Mouse (Mus musculus): Measurements from ENCODE around the gene Txlng. TPM values are rescaled to one million over a fixed set of nuclear protein-coding genes. Genes with fewer than 3 reads are reported as not detected.

The Txlng gene
- total and polyA plus RNA-seq, 2 experiments from 2014 or later = 10.9 to 18.7 TPM

DNA sequence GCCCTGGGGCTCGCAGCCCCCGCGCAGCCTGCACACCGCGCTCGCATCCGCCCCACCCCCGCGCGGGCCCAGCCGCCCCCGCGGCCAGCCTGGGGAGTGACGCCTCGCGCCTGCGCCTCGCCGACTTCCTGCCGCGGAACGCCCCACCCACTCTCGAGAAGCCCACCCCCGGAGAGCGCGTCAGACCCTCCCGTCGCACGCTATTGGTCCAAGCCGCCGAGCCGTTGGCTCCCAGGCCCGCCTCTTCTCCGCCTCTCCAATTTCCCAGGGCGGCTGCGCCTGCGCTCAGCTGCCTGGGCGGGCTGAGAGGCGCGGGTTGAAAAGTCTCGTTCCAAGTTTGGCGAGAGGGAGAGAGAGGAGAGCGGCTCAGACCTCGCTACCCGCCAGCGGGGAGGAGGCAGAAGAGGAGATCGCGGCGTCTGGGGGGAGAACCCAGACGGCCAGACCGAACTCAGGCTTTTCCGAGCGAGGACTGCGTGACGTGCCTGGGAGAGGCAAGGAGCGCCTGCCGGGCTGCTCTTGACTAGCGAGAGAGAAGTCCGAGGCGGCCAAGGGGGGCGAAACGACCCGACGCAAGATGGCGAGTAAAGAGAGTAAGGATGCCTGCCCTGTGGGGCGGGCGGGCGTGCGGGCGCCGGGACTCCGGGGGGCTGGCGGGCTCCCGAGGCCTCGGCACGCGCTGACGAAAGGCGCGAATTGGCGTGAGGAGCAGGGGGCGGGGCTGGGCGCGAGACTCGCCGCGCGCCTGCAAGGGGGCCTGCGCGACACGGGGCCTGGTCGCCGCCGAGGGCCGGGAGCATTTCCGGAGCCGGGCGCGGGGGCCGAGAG lies 68.9 kb downstream of the Txlng start, which contains the start of gene Rbbp7:
Gene Rbbp7, plus strand, starts transcription at position 288 of the 828 bp plus-strand sequence.
- H3K9me3 ChIP-seq (ENCODE audit: low read length) = no peaks in the 10 kb centered on the region
- no peaks in the 10 kb centered on the region for H3K36me3 ChIP-seq (ENCODE audit: insufficient read depth)
- ATAC-seq (peak; percentile 97), DNase-seq (peak; percentile 95)
- peak within 1 kb of the TSS; percentile 53 for H3K4me2 ChIP-seq (ENCODE audit: low read depth)
- WGBS = 36% methylated on average over 76 of the region's 100 CpGs
- H3K4me3 ChIP-seq (ENCODE audit: low read depth, low read length) = peak within 1 kb of the TSS; percentile 53
- peak within 1 kb of the TSS; percentile 56 for H3K9ac ChIP-seq
- H3K27me3 ChIP-seq (ENCODE audit: insufficient read depth, low read length) = no peaks in the 10 kb centered on the region
- peak within 1 kb of the TSS; percentile 92 for H3K27ac ChIP-seq (ENCODE audit: low read depth, low read length)
- TF ChIP-seq CTCF (IDR thresholded peaks at IDR 0.05; ENCODE audit: low read depth) = 0 out of 2 replicates have a peak, but pooled peaks have one; percentile 4
- no peaks in the 10 kb centered on the region for H3K4me1 ChIP-seq (ENCODE audit: insufficient read depth)

DNA sequence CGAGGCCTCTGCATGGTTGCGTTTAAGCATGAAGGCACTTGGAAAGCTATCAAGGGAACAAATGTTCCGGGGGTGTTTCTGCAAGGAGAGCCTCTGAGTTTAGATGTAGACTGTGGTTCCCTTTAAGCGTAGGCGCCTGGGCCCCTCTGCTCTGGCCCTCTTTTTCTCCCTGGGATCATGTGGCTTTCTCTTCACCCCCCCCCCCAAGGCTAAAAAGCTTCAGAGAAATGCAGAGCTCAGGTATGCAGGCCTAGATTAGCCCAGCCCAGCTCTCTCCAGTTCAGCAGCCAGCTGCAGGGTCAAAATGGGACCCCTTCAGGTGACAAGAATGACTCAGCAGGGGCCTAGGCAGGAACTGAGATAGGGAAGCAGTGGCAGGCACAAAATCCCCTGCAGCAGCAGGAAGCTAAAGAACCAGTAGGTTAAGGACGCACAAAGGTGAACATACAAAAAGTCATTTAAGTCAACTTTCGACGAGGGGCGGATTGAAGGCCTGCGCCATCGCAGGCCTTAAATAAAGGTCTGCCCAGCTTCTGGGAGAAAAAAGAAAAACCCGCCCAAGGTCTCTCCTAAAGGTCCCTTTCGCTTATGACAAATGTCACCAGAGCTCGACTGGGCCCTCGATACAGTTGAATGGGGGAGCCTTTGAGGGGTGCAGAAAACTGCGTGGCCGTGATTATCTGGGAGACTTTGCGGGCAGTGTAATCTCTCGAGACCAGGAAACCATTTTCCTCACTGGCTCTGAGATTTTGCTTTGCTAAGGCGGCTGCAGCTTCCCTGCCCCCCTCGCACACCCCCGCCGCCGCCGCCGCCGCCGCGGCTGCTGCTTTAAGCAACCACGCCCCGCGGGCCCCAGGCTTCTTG lies 69.8 kb downstream of the Txlng start:
- H3K9me3 ChIP-seq (ENCODE audit: low read length) = no peaks in the 10 kb centered on the region
- H3K4me3 ChIP-seq (ENCODE audit: low read depth, low read length) = peak overlapping the region; percentile 53
- peak overlapping the region; percentile 92 for H3K27ac ChIP-seq (ENCODE audit: low read depth, low read length)
- TF ChIP-seq CTCF (IDR thresholded peaks at IDR 0.05; ENCODE audit: low read depth) = no peak
- peak overlapping the region; percentile 47 for H3K9ac ChIP-seq
- H3K36me3 ChIP-seq (ENCODE audit: insufficient read depth) = no peaks in the 10 kb centered on the region
- no peaks in the 10 kb centered on the region for H3K4me1 ChIP-seq (ENCODE audit: insufficient read depth)
- ATAC-seq (no peak), DNase-seq (peak; percentile 21)
- no peaks in the 10 kb centered on the region for H3K27me3 ChIP-seq (ENCODE audit: insufficient read depth, low read length)
- H3K4me2 ChIP-seq (ENCODE audit: low read depth) = peak overlapping the region; percentile 53
- WGBS = 31% methylated on average over 32 of the region's 32 CpGs

DNA sequence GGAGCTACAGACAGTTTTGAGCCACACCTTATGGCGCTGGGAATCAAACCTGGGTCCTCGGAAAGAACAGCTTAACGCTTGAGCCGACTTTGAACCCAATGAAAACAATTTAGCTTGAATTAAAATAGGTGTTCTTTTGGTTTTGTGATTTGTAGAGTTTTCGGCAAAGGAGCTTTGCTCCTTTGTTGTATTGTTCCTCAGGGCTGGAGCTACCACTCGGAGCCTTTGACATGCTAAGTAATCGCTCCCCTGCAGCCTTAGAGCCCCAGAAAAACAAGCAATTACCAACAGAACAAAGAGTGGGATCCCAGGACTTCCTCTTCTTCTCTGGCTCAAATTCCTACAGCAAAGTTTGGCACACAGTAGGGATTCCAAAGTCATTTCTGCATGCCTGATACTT lies 73.2 kb downstream of the Txlng start:
- ATAC-seq = no peak
- WGBS = 43% methylated on average over 7 of the region's 7 CpGs
- H3K9ac ChIP-seq = no peak overlapping the region

DNA sequence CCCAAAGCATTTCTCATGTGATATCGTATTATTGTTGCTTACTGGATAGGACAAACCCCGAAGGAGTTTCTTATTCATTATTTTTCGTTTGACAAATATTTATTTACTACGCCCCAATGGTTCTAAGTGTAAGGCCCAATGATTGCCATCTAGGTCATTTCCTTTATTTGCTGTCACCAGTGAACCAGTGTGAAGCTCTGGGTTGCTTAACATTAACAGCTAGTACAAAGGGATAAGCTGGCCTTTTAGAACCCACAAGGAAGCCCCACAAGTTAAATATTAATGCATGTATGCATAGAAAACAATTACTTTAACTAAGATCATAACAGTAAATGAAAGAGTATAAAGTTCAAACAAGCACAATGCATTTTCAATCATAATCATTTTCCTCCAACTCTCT lies 74.9 kb downstream of the Txlng start:
- no peaks in the 10 kb centered on the region for H3K9me3 ChIP-seq (ENCODE audit: low read length)
- H3K4me2 ChIP-seq (ENCODE audit: low read depth) = no peak overlapping the region
- TF ChIP-seq CTCF (IDR thresholded peaks at IDR 0.05; ENCODE audit: low read depth) = no peak
- no peaks in the 10 kb centered on the region for H3K4me1 ChIP-seq (ENCODE audit: insufficient read depth)
- WGBS = 88% methylated on average over 4 of the region's 4 CpGs
- H3K27me3 ChIP-seq (ENCODE audit: insufficient read depth, low read length) = no peaks in the 10 kb centered on the region
- no peak overlapping the region for H3K9ac ChIP-seq
- no peaks in the 10 kb centered on the region for H3K36me3 ChIP-seq (ENCODE audit: insufficient read depth)
- DNase-seq (no peak), ATAC-seq (no peak)
- H3K27ac ChIP-seq (ENCODE audit: low read depth, low read length) = no peak overlapping the region
- no peak overlapping the region for H3K4me3 ChIP-seq (ENCODE audit: low read depth, low read length)

More for the DNA sequence above, 73.2 kb downstream of the Txlng start:
- H3K4me3 ChIP-seq (ENCODE audit: low read depth, low read length) = no peak overlapping the region
- H3K27me3 ChIP-seq (ENCODE audit: insufficient read depth, low read length) = no peaks in the 10 kb centered on the region
- H3K36me3 ChIP-seq (ENCODE audit: insufficient read depth) = no peaks in the 10 kb centered on the region
- no peak overlapping the region for H3K27ac ChIP-seq (ENCODE audit: low read depth, low read length)
- no peak for TF ChIP-seq CTCF (IDR thresholded peaks at IDR 0.05; ENCODE audit: low read depth)
- H3K4me2 ChIP-seq (ENCODE audit: low read depth) = no peak overlapping the region
- no peak for DNase-seq
- H3K4me1 ChIP-seq (ENCODE audit: insufficient read depth) = no peaks in the 10 kb centered on the region
- H3K9me3 ChIP-seq (ENCODE audit: low read length) = no peaks in the 10 kb centered on the region

DNA sequence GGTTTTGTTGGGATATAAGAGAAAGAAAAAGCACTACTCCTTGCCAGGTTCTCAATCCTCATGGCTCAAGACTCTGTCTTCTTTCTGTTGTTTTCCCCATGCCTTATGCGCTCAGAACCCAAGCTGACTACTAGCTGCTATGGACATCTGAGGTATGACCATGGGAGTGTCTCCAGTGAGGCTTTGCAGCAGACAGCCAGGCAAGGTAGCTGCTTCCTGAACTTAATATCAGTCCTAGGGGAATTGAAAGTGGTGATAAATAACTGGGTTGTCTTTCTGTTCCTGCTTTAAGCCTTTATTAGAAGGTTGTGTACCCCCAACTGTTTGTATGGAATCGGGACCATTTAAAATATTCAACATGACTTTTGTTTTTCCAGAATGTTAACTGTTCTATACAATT lies 76.8 kb downstream of the Txlng start:
- no peaks in the 10 kb centered on the region for H3K9me3 ChIP-seq (ENCODE audit: low read length)
- WGBS = 87% methylated on average over 2 of the region's 2 CpGs
- no peak for TF ChIP-seq CTCF (IDR thresholded peaks at IDR 0.05; ENCODE audit: low read depth)
- ATAC-seq (no peak), DNase-seq (no peak)
- H3K36me3 ChIP-seq (ENCODE audit: insufficient read depth) = no peaks in the 10 kb centered on the region
- no peak overlapping the region for H3K4me2 ChIP-seq (ENCODE audit: low read depth)
- no peaks in the 10 kb centered on the region for H3K4me1 ChIP-seq (ENCODE audit: insufficient read depth)
- no peak overlapping the region for H3K27ac ChIP-seq (ENCODE audit: low read depth, low read length)
- no peak overlapping the region for H3K4me3 ChIP-seq (ENCODE audit: low read depth, low read length)
- no peaks in the 10 kb centered on the region for H3K27me3 ChIP-seq (ENCODE audit: insufficient read depth, low read length)
- no peak overlapping the region for H3K9ac ChIP-seq

DNA sequence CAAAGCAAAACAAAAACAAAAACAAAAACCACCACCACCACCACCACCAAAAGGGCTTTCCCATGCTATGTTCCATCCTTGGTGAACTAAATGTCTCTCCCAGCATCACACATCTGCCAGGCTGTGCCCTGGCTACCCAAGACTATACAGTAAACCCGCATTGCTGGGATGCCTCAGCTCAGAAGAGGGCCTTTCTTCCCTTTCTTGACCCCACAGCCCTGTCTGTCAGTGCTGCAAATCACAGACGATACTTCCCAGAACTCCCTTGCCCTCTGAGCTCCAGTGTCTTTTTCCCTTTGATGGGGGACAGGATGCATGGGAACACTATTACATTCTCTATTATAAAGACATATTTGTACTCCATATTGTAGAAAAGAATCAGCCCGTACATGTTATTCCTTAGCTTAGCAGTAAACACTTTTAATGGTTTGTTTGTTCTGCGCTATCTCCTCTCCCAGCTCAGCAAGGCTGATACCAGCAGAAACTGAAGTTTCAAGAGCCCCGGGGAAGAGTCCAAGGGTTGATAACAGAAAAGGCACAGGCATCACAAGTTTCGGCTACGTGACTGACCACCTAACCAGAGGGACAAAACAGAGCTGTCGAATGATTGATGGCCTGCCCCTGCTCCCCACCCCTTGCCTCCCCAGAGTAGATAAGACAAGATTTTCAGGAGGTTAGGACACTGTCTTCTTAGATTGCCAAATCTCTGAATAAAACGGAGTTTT lies 80.4 kb downstream of the Txlng start:
- ATAC-seq (no peak), DNase-seq (no peak)
- no peaks in the 10 kb centered on the region for H3K4me1 ChIP-seq (ENCODE audit: insufficient read depth)
- no peak overlapping the region for H3K27ac ChIP-seq (ENCODE audit: low read depth, low read length)
- H3K36me3 ChIP-seq (ENCODE audit: insufficient read depth) = no peaks in the 10 kb centered on the region
- no peak overlapping the region for H3K9ac ChIP-seq
- H3K4me2 ChIP-seq (ENCODE audit: low read depth) = no peak overlapping the region
- WGBS = 70% methylated on average over 9 of the region's 9 CpGs
- TF ChIP-seq CTCF (IDR thresholded peaks at IDR 0.05; ENCODE audit: low read depth) = no peak
- H3K4me3 ChIP-seq (ENCODE audit: low read depth, low read length) = no peak overlapping the region
- no peaks in the 10 kb centered on the region for H3K27me3 ChIP-seq (ENCODE audit: insufficient read depth, low read length)
- no peaks in the 10 kb centered on the region for H3K9me3 ChIP-seq (ENCODE audit: low read length)

All from forebrain, postnatal 0 days (tissue).